Mouse (Mus musculus) adrenal gland, adult 18-20 months (tissue): ENCODE results near the gene Calcrl. TPM values are rescaled to one million over a fixed set of nuclear protein-coding genes. Genes with fewer than 3 reads are reported as not detected.

Source experiments
- DNase-seq, 2 experiments: peaks; one replicate each; pipeline ENCODE4 v3.0.0; 2021 to 2022; ENCODE audit warnings: low spot score in 2 of 2
- long read RNA-seq, 2 experiments: library from polyadenylated mRNA; stranded (forward); transcript quantifications; one replicate each; pipeline ENCODE4 v2.0.0; 2021
- total RNA-seq, 2 experiments: library from RNA; stranded (reverse); gene quantifications; 1 replicate in 1 of 2; 2 replicates in 1 of 2; pipeline ENCODE4 v1.2.3; 2021

Gene Calcrl
- 10 to 100 TPM; 23.5 to 27.5 TPM for total RNA-seq
- long read RNA-seq, experiment 1, partial matches to known transcripts: 0 of 1 reads
- long read RNA-seq, experiment 1, other reads (novel, unspliced or antisense): 1 of 1 reads
- long read RNA-seq, experiment 2, partial matches to known transcripts: 0 of 3 reads
- long read RNA-seq, experiment 2, other reads (novel, unspliced or antisense): 3 of 3 reads

DNA sequence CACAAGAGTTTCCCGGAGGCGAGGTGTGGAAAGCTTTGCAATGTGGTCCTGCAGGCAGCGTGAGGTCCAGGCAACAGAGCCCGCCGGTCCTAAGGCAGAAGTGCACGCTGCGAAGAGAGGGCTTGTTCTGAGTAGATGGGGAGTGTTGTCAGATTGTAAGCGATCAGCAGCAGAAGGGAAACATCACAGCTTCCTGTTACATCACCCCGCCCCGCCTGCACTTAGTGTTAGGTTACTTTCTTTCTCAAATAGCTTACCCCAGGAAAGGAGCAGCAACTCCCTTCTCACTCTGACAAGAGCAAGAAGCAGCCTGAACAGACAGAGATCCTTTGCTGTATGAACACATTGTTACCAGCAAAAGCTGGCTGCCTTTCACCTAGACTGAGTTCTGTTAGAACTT is at the start of gene Calcrl:
Gene Calcrl (minus strand): TSS at position 274 of the 400 bp plus-strand sequence.
- DNase-seq: peak; percentile 28 to 61

DNA sequence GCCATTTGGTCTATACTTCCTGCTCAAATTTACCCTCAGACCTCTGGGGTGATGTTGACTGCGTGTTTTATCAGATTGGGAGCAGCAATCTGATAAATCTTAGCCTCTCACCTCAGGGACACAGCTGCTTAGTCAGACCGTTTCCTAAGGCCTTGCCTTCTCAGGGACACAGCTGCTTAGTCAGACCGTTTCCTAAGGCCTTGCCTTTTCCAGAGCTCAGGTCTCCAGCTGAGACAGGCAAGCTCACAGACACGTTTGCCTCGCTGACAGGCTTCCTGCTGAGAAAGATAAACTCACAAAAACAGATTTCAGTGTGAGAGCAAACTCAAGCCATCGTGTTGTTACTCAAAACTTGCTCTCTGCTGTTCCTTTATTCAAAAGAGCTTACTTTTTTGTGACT is 49.4 kb upstream of the Calcrl start:
- DNase-seq: peak in 1 of 2 experiments; percentile 21

DNA sequence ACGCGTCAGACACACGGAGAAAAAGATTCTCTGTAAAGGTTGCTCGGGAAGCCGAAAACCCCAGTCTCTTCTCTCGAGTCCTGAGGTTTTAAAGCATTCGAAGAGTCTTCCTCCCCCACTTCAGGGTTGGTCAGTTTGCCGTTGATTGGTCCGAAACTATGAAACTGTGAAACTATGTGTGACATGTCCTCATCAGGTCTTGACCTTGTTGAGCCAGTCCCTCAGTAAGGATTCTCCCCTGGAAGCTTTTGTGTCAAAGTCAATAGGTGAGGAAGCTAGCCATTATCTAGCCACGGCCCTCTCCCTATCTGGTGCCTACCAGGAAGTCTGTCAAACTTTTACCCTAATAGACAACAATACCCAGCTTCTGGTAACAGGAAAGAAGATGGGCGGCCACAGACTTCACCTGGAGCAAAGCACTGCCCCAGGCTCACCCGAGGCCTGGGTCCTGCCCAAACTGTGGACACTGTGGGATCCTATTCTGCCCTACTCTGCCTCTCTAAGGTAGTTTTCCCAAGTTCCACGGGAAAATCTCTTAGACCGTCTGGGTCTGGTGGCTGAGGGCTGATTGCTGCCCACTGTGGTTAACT is 48.8 kb upstream of the Calcrl start:
- no peak for DNase-seq

DNA sequence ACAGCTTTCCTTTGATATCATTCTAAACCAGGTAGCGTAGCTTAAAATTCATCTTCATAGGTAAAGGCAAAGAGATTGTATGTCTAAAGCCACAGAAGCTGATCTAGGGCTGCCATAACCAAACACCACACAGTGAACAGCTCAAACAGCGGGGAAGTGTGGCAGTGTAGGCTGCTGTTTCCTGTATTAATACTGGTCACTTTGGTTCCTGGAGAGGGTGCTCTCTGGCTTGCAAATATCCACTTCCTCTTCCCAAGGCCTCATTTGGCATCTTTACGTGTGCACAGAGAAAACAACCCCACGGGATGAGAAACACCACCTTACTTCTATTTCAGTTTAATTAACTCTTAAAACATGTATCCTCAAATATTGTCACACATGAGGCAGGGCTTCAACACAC is 42.2 kb upstream of the Calcrl start:
- DNase-seq: no peak

DNA sequence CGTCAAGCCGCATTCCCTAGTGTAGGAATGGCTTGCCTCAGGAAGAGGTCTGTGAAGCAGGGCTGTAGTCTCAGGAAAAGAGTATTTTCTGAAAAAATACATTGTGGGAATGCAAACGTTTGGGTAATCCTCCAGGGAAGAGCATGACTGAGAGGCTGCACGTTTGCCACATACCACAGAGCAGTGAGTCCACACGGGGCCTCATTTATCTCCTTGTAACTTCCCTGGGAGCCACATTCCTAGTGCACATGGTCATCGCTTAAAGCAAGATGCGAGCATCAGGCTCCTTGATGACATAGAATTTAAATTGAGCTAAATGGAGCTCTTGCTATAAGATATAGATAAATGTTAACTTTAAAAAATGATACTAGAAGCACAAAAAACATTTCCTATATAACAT is 39.7 kb upstream of the Calcrl start:
- DNase-seq: no peak

DNA sequence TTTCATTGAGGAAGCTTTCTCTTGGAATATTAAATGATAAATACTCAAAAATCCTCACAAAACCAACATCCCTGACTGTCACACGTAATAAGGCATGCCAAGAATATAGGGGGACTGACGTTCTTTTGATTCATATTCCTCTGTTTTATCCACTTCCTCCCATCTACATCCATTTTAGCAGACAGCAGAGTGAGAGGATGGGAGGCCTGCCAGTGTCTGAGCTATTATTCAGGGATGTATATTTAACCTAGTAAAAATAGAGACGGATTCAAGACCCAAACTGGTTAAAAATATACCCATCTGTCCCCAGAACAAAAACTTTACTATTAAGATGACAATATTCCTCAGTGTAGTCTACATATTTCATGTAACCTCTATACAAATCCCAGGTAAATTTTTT is 37.2 kb upstream of the Calcrl start:
- DNase-seq: no peak

DNA sequence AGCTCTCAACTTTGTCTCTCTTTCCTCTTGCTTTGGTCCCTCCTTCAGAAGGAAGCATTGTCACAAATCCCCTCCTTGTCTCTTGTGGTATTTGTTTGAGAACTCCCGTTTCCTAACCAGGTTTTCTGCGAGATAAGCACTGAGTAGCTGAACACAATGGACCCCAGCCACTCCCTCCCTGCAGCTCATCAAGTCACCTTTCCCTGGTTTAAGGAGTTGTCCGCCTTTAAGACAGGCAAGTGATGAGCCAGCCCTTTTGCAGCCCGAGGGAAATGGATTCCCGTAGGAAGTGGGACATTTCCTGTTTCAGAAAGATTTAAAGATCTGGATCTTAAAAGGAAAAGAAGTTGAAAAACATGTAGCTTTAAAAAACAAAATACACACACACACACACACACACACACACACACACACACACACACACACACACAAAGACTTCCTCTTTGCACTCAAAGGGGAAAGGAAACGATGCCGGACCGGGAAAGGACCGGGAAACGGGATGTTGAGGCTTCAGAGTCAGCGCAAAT is 34.5 kb upstream of the Calcrl start:
- no peak for DNase-seq

DNA sequence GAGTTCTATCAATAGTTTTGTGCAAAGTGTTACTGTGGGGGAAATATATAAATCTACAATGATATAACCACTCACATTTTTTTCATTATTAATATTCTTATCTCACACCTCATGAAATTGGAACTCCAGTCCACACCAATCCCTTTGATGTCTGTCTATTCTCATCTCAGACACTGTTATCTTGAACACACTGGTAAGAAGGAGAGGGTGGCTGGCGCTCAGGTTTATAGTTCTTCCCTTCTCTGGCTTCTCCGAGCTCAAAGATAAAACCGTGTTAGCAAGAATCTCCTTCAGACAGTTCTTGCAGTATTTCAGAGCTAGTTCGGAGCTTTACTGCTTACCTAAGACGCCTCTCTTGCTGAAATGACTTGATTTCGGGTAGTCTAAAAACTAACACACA is 32.0 kb upstream of the Calcrl start:
- no peak for DNase-seq

DNA sequence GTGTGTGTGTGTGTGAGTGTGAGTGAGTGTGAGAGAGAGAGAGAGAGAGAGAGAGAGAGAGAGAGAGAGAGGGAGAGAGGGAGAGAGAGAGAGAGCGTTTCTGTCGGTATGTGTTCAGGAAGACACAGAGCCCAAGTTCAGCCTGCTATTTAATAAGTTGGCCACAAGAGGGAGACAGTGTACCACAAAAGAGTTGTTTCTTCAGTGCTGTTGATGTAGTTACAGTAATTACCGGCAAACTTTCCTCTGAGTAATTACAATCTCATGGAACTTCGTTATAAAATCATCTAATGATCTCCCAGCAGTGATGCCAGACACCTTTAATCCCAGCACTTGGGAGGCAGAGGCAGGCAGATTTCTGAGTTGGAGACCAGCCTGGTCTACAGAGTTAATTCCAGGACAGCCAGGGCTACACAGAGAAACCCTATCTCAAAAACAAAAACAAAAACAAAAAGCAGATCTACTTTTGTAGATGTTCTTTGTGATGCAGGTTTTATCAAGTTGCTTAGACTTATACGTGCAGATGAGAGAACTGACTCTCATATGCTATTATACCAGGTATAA is 30.1 kb upstream of the Calcrl start:
- DNase-seq: peak in 1 of 2 experiments; percentile 49

DNA sequence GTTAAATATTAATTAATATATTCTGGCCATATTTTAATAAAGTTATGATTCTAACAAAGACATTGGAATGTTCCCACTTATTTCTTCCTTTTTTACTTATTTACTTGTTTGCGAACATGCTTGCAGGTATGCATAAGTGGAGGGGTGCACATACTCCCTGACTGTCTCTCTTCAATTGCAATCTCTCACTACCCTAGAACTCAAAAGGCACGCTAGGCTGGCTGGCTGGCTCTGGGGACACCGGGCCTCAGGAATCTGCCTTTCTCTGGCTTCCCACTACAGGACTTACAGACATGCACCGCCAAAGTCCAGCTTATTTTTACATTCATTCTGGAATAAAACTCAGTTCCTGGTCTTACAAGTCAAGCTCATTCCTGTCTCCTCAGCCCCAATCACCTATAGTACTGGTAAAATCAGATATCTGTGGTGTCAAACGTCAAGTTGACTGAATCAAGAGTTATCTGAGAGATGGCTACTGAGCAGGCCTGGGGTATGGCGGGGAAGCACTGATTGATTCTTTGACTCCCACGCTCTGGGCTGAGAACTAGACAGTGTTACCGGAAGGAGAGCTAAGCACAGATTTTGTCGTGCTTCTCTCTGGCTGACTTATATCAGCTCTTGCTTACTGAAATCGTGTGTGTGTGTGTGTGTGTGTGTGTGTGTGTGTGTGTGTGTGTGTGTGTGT is 29.5 kb upstream of the Calcrl start:
- DNase-seq: no peak

DNA sequence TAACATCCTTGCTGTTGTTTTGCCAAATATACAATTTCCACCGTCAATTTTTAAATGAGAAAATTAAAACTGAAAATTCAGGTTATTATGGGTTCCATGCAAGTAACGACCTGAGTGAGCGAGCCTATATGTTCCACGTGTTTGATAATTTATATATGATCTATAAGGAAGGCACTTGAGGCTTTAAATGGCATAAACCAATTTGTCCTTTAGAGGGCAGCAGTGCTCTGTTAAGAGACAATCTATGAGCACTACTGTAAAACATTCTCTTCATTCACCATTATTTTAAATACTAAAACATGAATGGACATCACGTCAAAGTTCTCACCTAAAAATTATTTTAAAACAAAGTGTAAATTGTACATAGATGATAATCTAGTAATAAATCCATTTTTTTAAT is 28.8 kb upstream of the Calcrl start:
- no peak for DNase-seq

DNA sequence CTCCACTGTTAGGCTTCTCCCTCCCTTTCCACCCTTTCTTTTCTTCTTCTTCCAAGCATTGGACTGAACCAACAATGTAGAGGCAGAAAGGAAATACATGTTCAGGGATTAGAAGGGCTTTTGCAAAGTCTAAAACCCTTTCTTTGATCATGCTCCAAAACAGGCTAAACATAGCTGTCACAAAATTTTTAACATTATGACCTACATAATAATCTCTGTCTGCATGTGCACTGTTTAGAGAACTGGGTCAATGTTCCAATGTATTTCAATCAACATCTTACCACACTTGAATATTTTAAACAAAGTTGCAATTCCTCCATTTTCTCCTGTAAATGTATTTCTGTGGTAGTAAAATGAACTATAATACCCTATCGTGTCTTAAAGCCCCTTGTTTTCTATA is 20.3 kb upstream of the Calcrl start:
- DNase-seq: no peak

DNA sequence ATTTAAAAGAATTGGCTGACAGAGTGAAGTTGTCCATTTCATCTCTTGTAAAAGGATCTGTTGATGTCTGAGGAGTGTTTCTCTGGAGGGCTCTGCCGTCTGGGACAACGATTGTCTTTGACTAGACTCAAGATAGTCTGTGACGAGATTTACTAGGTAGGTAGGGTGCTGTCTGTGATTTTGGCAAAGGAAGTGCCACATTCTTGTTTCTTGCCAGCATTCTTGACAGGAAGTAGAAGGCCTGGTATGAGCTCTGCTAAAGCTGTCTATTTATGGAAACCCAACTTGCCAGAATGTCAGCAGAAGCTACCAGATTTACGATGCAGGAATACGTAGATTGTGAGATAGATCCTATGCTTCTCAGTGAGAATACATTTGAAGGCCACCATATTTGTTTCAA is 16.7 kb upstream of the Calcrl start:
- no peak for DNase-seq

DNA sequence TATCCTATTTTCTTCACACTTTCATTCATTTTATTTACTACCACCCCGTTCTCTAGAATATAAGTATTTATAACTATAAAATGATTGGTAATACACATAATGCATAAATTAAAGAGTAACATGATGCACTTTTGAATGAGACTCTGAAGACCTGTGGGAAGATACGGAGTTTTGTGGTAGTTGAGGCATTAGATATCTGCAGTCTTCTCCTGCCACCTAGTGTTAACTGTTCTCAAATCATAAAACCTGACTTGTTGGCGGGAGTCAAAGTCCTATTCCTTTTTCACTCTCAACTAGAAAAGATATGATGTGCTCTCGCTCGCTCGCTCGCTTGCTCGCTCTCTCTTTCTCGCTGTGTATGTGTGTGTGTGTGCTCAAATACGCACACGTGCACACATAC is 4.5 kb upstream of the Calcrl start:
- peak in 1 of 2 experiments; percentile 10 for DNase-seq

DNA sequence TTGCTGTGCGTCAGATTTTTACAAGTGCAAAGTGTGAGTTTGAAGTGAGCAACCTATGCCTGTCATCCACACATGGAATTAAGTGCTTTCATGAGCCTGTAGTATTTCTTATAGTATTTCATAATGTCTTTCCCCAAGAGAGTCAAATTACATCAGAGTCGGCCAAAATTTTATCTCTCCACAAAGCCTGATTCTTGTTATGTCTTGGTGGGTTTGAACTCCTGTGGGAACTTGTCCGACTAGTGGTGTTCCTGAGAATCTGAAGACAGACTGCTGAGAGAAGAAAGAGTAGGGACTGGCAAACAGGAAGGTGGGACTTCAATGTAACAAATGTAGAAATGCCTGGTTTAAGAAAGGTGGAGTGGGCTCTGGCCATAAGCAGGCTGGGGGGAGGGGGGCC is 3.6 kb upstream of the Calcrl start:
- DNase-seq: no peak

DNA sequence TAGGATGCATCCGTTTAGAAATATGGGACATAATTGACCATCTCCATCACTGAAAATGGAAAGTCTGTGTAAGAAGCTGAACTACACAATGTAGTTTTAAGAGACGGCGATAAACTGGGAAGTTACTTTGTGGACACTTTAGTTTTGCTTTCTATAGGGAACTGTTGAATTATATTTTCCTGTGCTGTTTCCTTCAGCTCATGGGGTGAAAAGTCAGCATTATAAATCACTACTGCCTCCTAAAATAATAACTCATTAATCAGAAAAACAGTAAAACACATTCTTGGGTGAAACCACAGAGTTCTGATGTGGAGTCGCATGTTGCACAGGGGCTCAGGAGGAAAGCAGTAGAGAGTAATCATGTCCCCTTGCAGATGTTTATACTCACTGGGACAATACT is 1.3 kb upstream of the Calcrl start:
- no peak for DNase-seq

DNA sequence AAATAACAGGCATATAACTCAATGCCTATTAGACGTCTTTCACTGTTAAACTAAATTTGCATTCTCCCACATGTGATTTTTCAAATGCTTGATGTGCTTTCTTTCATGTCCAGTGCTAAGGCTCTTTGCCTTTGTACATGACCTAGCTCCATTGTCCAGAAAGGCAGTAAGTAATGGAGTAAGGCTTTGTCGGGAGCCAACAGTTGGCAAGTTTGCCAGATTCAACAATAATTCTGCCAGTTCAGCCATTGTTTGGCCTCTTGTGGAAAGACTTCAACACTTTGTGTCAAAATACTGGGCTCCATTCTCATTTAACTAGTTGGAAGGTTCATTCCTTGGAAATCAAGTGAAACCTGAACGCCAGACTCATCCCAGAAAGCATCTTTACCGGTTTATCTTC is 8.7 kb downstream of the Calcrl start:
- DNase-seq: no peak

DNA sequence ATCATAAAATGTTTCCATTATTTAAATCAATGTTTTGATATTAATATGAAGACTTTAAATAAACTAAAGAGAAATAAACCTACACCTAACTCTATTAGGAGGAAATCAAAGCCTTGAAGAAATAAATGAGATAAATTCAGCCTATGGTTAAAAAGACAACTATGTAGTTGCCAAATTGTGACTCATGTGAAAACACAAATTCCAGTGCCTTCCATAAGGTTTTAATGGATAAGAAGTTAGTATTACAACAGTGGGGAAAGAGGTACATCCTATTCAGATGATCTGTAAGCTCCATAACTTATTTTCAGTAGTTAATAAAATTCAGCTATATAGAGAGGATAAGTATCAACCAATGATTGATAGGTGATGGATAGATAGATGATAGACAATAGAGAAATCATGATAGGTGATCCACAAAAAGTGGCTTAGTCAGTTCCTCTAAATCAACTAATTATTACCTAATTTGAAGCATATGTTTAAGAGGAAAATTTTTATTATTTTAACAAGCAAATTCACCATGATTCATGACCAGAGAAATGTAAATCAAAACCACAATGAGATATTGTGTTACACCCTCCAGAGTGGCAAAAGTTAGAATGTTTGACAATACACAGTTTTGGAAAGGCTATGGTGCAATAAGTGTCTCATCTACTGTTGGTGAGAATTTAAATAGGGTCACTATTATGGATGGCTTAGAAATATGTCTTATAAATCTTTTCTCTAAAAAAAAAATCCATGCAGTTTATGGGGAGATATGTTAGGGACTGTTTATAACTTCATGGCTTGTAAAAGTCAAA is 15.2 kb downstream of the Calcrl start:
- no peak for DNase-seq

DNA sequence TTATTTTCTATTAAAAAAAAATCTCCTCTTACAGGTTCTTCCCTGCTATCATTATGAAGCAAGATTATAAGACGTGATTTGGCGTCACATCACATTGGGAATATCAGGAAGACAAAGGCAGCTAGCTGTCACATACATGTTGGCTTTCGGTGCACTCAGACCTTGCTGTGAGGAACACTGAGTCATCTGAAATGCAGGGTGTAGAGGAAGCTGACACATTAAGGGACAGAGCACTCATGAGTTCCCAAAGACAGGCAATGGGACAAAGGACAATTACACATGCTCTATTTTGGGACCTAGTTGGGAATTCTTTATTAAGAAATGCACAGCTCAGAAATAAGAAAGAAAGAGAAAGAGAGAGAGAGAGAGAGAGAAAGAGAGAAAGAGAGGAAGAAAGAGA is 20.4 kb downstream of the Calcrl start:
- no peak for DNase-seq

DNA sequence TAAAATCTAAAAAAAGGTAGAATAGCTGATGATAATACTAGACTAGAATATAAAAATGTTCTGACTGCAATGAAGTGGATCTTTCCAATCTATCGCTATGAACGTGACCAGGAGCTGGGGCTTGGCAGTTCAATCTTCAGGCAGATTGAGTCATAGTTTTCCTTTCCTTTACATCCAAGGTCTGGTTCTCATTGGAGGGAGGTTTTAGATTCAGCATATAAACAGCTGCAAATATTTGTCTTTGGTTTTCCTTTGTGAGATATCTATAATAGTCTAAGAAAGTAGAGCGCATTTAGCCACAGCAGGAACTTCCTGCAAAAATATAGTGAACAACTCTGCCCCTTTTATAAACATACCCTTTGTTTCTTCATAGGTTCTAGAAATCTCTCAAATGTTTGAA is 22.5 kb downstream of the Calcrl start:
- DNase-seq: no peak

DNA sequence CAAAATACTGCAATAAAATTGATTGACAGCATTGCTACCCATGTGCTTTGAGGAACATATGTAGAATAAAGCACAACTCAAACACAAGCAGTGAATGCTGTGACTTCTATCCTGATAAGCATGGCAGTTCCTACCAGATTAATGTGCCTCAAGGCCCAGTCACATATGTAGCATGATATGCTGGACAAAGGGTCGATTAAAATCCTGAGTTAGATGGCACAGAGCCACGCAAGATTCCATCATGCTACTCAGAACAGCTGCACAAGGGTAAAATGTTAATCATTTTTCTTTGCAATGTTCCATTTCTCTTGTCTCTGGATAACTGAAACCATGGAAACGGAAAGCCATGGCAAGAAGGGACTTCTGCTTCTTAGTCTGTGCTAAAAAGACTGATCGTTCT is 28.7 kb downstream of the Calcrl start:
- DNase-seq: no peak
